Mouse (Mus musculus): ENCODE results near the gene Tshz2.

Tshz2 gene

GRCm38 (mm10) chr2:169695025-169695424 lies 62.2 kb downstream of the Tshz2 start:
- no peak for DNase-seq (ENCODE audit: low read depth in 1 of 2, low spot score in 2 of 2)

- no peak for DNase-seq (ENCODE audit: low read depth in 1 of 2, low spot score in 2 of 2)
Measured at GRCm38 (mm10) chr2:169699141-169699540, 66.3 kb downstream of the Tshz2 start.

- no peak for DNase-seq (ENCODE audit: low read depth in 1 of 2, low spot score in 2 of 2)
Measured at GRCm38 (mm10) chr2:169699862-169700511, 67.2 kb downstream of the Tshz2 start.

- no peak for DNase-seq (ENCODE audit: low read depth in 1 of 2, low spot score in 2 of 2)
Measured at GRCm38 (mm10) chr2:169702725-169703486, 70.1 kb downstream of the Tshz2 start.

- DNase-seq (ENCODE audit: low read depth in 1 of 2, low spot score in 2 of 2) = no peak
Measured at GRCm38 (mm10) chr2:169721793-169722326, 89.0 kb downstream of the Tshz2 start.

- DNase-seq (ENCODE audit: low read depth in 1 of 2, low spot score in 2 of 2) = no peak
Measured at GRCm38 (mm10) chr2:169722341-169722740, 89.5 kb downstream of the Tshz2 start.

GRCm38 (mm10) chr2:169723645-169724462 lies 91.0 kb downstream of the Tshz2 start:
- no peak for DNase-seq (ENCODE audit: low read depth in 1 of 2, low spot score in 2 of 2)

GRCm38 (mm10) chr2:169728651-169729280 lies 96.0 kb downstream of the Tshz2 start:
- no peak for DNase-seq (ENCODE audit: low read depth in 1 of 2, low spot score in 2 of 2)

- DNase-seq (ENCODE audit: low read depth in 1 of 2, low spot score in 2 of 2) = no peak
Measured at GRCm38 (mm10) chr2:169730551-169730996, 97.8 kb downstream of the Tshz2 start.

- DNase-seq (ENCODE audit: low read depth in 1 of 2, low spot score in 2 of 2) = no peak
Measured at GRCm38 (mm10) chr2:169734053-169734452, 101.2 kb downstream of the Tshz2 start.

- no peak for DNase-seq (ENCODE audit: low read depth in 1 of 2, low spot score in 2 of 2)
Measured at GRCm38 (mm10) chr2:169735475-169736406, 102.9 kb downstream of the Tshz2 start.

- DNase-seq (ENCODE audit: low read depth in 1 of 2, low spot score in 2 of 2) = no peak
Measured at GRCm38 (mm10) chr2:169740996-169741395, 108.2 kb downstream of the Tshz2 start.

GRCm38 (mm10) chr2:169742791-169743190 lies 110.0 kb downstream of the Tshz2 start:
- no peak for DNase-seq (ENCODE audit: low read depth in 1 of 2, low spot score in 2 of 2)

- no peak for DNase-seq (ENCODE audit: low read depth in 1 of 2, low spot score in 2 of 2)
Measured at GRCm38 (mm10) chr2:169743294-169743693, 110.5 kb downstream of the Tshz2 start.

- no peak for DNase-seq (ENCODE audit: low read depth in 1 of 2, low spot score in 2 of 2)
Measured at GRCm38 (mm10) chr2:169743910-169744309, 111.1 kb downstream of the Tshz2 start.

- DNase-seq (ENCODE audit: low read depth in 1 of 2, low spot score in 2 of 2) = no peak
Measured at GRCm38 (mm10) chr2:169747114-169747642, 114.4 kb downstream of the Tshz2 start.

GRCm38 (mm10) chr2:169749331-169749945 lies 116.6 kb downstream of the Tshz2 start:
- no peak for DNase-seq (ENCODE audit: low read depth in 1 of 2, low spot score in 2 of 2)

GRCm38 (mm10) chr2:169750574-169751491 lies 118.0 kb downstream of the Tshz2 start:
- DNase-seq (ENCODE audit: low read depth in 1 of 2, low spot score in 2 of 2) = no peak

Measured in monocyte, adult 2 months (primary cell).